Comparison of ENCODE assay signal across 8 mouse cellular contexts in genomic region chr11:87689402-87689808, GRCm38 (mm10). TPM values are rescaled to one million over a fixed set of nuclear protein-coding genes. Genes with fewer than 3 reads are reported as not detected.
A peak's percentile ranks its signal among the peaks of the same experiment; 100 is the strongest.
DNase-seq lines count a peak whose midpoint lies in the region; ATAC-seq and TF ChIP-seq lines count a peak whose summit lies in the region.

No protein-coding gene starts in this region.

- intact Hi-C loops in left cerebral cortex, postnatal 36 days (cut with DNase I), result no loop called here

- H3K9ac ChIP-seq in limb, embryonic 14.5 days (ENCODE audit: low read depth, low read length, severe bottlenecking), result no peak overlapping the region
- no peak overlapping the region for H3K9ac ChIP-seq in midbrain, embryonic 15.5 days

- no peak overlapping the region for H3K4me3 ChIP-seq in limb, embryonic 14.5 days (replicated peaks; ENCODE audit: low read length)
- no peak overlapping the region for H3K4me3 ChIP-seq in midbrain, embryonic 15.5 days

- peaks cover 12% of the 10 kb centered on the region for H3K4me1 ChIP-seq in limb, embryonic 14.5 days (ENCODE audit: control insufficient read depth, insufficient read depth, low read length)
- peaks cover 9% of the 10 kb centered on the region for H3K4me1 ChIP-seq in midbrain, embryonic 15.5 days

- peak; percentile 41; the same call in 1 of the 2 replicates for ATAC-seq in limb, embryonic 14.5 days (ENCODE audit: low FRiP score, low read depth)
- ATAC-seq in midbrain, embryonic 15.5 days (replicated peaks), result peak; percentile 66

- no peaks in the 10 kb centered on the region for H3K36me3 ChIP-seq in limb, embryonic 14.5 days (ENCODE audit: control insufficient read depth, insufficient read depth, low read length)
- H3K36me3 ChIP-seq in midbrain, embryonic 15.5 days (replicated peaks), result no peaks in the 10 kb centered on the region

- no peak for TF ChIP-seq POLR2A in limb, embryonic 14.5 days (IDR thresholded peaks at IDR 0.05; ENCODE audit: borderline replicate concordance, extremely low read depth, insufficient read depth, insufficient read length)

- H3K9me3 ChIP-seq in limb, embryonic 14.5 days (ENCODE audit: control insufficient read depth, low read length), result no peaks in the 10 kb centered on the region
- H3K9me3 ChIP-seq in midbrain, embryonic 15.5 days, result no peaks in the 10 kb centered on the region

- H3K4me2 ChIP-seq in limb, embryonic 14.5 days (replicated peaks; ENCODE audit: low read depth, low read length, severe bottlenecking), result peak overlapping the region; percentile 21; the same call in 1 of the 2 replicates
- no peak overlapping the region for H3K4me2 ChIP-seq in midbrain, embryonic 15.5 days

- 3% methylated on average over 7 of the region's 7 CpGs for WGBS in limb, embryonic 14.5 days
- 22% methylated on average over 7 of the region's 7 CpGs for WGBS in midbrain, embryonic 15.5 days

- no peak overlapping the region for H3K27ac ChIP-seq in limb, embryonic 14.5 days (replicated peaks; ENCODE audit: low read depth, low read length)
- peak overlapping the region; percentile 19; the same call in 1 of the 2 replicates for H3K27ac ChIP-seq in midbrain, embryonic 15.5 days

- peak; percentile 12 to 52 for DNase-seq in layer of hippocampus, postnatal 14 days (ENCODE audit: low spot score in 2 of 2)
- DNase-seq in layer of hippocampus, adult 9-10 months (ENCODE audit: low spot score), result no peak
- DNase-seq in adrenal gland, postnatal 10 days, result peak; percentile 68
- peak; percentile 24 for DNase-seq in forelimb bud, embryonic 11.5 days (ENCODE audit: low read depth, low spot score)
- peak; percentile 83 for DNase-seq in limb, embryonic 14.5 days (ENCODE audit: low spot score)
- DNase-seq in T-cell, adult 2 months (ENCODE audit: low spot score), result no peak
- no peak for DNase-seq in left cerebral cortex, postnatal 36 days (ENCODE audit: low spot score in 2 of 2)

- no peaks in the 10 kb centered on the region for H3K27me3 ChIP-seq in limb, embryonic 14.5 days (ENCODE audit: control insufficient read depth, insufficient read depth, low read length)
- H3K27me3 ChIP-seq in midbrain, embryonic 15.5 days (replicated peaks), result no peaks in the 10 kb centered on the region

RNA-seq across cellular contexts. Expression of gene Rnf43, which starts 26.9 kb away (rescaled TPM):
- total RNA-seq in layer of hippocampus, postnatal 14 days (2021), result 1 to 10 TPM; 2.5 to 4.1 TPM
- 1 to 10 TPM; 2.8 to 3.4 TPM for total RNA-seq in adrenal gland, postnatal 10 days (2021)
- 4.7 and 4.9 TPM in 2 replicates for polyA plus RNA-seq in limb, embryonic 14.5 days (2012; rRNA removed)
- polyA plus RNA-seq in limb, embryonic 14.5 days (2014; fragmentation: Nextera tagmentation; extraction: Ambion mirVana), result 6.5 and 9.5 TPM in 2 replicates
- 0.83 and 1.2 TPM in 2 replicates for polyA plus RNA-seq in midbrain, embryonic 15.5 days (2015; fragmentation: Nextera tagmentation; extraction: Ambion mirVana)
- total RNA-seq in left cerebral cortex, postnatal 36 days (2021), result 1 to 10 TPM; 2.8 to 2.9 TPM

RNA-seq across cellular contexts. Expression of gene Supt4a, which starts 47.9 kb away (rescaled TPM):
- 10 to 100 TPM; 60.6 to 63.4 TPM for total RNA-seq in layer of hippocampus, postnatal 14 days (2021)
- 10 to 100 TPM; 67.8 to 77.6 TPM for total RNA-seq in adrenal gland, postnatal 10 days (2021)
- 106 and 121 TPM in 2 replicates for polyA plus RNA-seq in limb, embryonic 14.5 days (2012; rRNA removed)
- polyA plus RNA-seq in limb, embryonic 14.5 days (2014; fragmentation: Nextera tagmentation; extraction: Ambion mirVana), result 167 and 181 TPM in 2 replicates
- 136 and 137 TPM in 2 replicates for polyA plus RNA-seq in midbrain, embryonic 15.5 days (2015; fragmentation: Nextera tagmentation; extraction: Ambion mirVana)
- total RNA-seq in left cerebral cortex, postnatal 36 days (2021), result 10 to 100 TPM; 67.7 to 83.3 TPM

Comparison
In these comparisons a context has a peak if more than half of its experiments do, and no peak if none do; other contexts are left out.
1. DNase-seq: peak in layer of hippocampus, postnatal 14 days (2 of 2), adrenal gland, postnatal 10 days (single experiment), forelimb bud, embryonic 11.5 days (single experiment) and limb, embryonic 14.5 days (single experiment); none in layer of hippocampus, adult 9-10 months (single experiment), T-cell, adult 2 months (single experiment) and left cerebral cortex, postnatal 36 days (0 of 2).